Mouse (Mus musculus) kidney, postnatal 4 days (tissue): ENCODE measurements around the gene Dab2ip.

Experiments
- DNase-seq, 2 experiments: peaks; one replicate each; pipeline ENCODE4 v3.0.0; 2021; ENCODE audit warnings: mixed read lengths in 2 of 2

Gene Dab2ip

DNA sequence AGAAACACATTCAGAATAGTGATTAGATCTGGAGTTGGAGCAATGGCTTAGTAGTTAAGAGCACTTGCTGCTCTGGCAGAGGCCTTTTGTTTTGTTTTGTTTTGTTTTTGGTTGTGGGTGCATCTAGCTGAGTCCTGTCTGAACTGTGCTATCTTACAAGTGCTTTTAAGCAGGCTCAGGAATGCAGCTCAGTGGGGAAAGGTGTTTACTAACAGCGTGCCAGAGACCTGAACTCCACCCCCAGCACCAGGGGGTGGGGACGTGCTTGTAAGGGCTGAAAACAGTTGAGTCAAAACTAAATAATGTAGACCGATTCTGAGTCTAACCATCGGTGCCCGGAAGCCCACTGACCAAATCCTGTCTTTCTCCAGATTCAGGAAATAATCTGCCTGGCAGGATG is 37.7 kb downstream of the Dab2ip start:
- DNase-seq = no peak

DNA sequence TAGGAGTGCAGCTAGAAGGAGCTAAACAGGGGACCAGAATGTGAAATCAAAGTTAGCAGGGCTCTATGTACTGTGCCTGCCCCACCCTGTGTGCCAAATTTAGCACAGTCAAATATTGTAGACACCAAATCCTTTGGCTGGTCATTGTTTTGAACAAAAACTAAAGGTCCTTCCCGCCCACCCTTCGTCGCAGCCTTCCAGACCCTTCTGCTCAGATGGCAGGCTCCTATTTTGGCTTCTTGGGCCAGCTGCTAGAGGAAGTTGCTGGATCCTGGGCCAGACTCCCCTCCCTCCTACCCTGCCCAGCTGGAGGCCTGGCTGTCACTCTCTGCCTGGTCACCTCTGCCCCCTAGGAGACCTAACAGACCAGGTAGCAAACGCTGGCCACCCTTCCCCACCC is 38.7 kb downstream of the Dab2ip start:
- no peak for DNase-seq

DNA sequence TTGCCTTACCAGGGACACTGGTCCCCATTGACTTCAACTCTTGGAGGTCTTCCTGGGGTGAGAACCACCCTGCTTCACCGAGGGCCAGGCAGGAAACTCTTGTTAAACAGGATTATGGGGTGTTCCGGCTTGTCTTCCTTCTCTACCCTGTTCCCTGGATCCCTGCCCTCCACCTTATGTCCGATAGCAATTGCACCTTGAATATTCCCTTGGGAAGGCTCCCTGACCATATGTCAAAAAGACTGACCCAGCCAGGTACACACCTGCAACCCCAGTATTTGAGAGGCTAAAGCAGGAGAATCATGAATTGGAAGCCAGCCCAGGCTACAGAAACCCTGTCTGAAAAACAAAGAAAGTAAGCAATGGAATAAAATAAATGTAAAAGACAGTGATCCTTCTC is 40.8 kb downstream of the Dab2ip start:
- no peak for DNase-seq

GRCm38 (mm10) chr2:35601665-35602064 is 43.6 kb downstream of the Dab2ip start:
- no peak for DNase-seq

DNA sequence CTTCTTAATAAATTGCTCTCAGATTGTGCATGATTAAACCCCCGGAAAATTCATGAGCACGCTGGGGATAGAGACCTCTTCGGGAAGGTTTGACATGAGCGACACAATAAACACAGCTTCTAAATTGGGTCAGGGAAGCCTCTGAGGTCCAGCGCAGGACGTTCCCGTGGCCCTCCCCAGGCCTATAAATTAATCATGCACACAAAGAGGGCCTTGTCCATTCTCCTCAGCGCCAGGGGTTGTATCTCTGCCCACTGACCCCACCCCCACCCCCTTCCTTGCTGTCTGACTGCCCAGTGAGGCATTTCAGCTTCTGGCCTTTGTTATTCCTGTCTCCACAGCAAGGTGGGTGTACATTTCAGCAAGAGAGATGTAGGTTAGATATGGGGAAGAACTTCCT is 49.4 kb downstream of the Dab2ip start:
- DNase-seq = no peak

DNA sequence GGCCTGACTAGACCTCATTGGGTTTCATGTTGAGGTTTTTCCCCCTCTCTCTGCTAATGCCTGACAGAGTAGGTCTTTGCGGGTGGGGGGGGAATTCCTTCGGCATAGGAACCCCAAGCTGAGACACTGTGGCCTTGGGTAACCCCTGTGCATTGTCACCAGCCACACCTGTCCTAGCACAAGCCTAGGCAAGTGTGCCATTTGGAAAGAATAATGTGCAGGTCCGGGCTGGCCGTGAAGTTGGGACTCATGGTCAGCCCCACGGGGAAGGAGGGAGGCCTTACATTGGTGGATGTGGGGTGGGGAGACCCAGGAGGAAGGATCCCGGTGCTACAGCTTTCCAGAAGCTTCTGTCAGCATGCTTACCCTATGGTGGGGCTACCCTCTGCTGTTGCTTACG is 50.8 kb downstream of the Dab2ip start:
- no peak for DNase-seq

GRCm38 (mm10) chr2:35609317-35609716 is 51.3 kb downstream of the Dab2ip start:
- peak in 1 of 2 experiments; percentile 55 for DNase-seq

- no peak for DNase-seq
Observed at GRCm38 (mm10) chr2:35610168-35610951, 52.3 kb downstream of the Dab2ip start.

DNA sequence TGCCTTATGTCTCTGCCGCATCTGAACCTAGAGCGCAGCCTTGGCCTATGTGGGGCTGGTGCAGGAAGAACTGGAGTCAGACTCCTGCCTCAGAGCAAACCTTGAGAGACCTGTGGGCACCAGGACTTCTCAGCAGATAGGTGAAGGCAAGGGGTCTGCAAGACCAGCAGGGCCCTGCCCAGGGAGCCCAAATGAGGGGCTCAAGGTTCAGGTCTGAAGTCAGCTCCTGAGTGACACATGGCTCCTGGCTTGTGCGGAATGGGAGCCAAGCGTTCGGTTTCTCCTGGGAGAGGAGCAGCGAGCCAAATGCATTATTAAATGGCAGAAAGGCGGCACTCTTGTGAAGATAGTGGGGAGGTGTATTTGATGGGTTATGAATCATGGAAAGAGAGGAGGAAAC is 52.9 kb downstream of the Dab2ip start:
- no peak for DNase-seq

DNA sequence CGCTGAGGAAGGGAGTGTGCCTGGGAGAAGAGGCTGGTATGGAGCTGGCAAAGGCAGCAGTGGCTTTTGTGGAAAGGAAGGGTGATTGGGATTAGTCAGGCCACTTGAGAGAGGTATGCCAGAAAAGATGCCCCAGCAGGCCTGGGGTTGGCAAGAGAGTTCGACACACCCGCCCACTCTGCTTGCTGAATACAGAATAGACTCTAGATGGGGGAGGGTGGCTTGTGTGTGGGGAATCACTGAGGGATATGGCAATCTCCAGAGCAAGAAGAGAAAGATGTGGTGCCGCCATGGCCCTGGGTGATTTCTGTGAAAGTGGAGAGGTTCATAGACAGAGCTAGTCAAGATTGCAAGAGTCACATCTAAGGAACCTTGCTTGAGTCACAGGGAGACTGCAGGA is 53.6 kb downstream of the Dab2ip start:
- no peak for DNase-seq

- no peak for DNase-seq
Observed at GRCm38 (mm10) chr2:35612297-35612696, 54.2 kb downstream of the Dab2ip start.

DNA sequence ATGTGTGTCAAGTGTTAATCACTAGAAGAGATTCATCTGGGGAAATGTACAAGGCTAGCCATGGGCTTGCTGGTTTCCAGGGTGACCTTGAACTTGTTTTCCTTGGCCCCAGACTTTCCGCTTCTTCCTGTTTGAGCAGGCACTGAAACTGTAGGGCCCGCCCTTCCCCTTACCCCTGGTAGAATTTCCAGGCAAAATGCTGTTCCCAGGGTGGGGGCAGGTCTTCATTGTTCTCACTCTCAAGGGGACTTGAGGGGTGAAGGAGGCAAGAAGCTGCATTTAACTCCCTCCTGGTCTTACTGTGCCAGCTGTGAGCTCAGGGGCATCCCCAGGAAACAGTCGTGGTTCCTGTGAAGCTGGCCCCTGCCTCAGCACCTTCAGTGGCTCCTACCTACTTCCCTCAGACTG is 55.9 kb downstream of the Dab2ip start:
- peak in 1 of 2 experiments; percentile 64 for DNase-seq

DNA sequence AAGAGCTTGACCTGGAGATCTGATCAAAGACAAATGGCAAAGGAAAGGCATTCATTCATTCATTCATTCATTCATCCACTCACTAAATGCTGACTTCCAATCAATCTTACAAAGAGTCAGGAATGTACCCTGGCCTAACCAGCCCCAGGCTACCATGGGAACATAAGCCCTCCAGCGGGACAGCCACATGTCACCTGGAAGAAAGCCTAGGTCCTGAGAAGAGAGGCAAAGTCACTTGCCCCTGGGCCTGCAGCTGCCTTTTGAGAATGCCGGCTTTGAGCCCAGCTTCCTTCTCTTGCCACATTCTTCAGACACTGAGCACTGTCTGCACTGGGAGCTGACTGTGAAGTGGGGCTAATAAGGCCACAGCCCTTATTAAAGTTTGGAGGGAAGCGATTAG is 56.3 kb downstream of the Dab2ip start:
- DNase-seq = no peak

- no peak for DNase-seq
Observed at GRCm38 (mm10) chr2:35615366-35615765, 57.3 kb downstream of the Dab2ip start.

DNA sequence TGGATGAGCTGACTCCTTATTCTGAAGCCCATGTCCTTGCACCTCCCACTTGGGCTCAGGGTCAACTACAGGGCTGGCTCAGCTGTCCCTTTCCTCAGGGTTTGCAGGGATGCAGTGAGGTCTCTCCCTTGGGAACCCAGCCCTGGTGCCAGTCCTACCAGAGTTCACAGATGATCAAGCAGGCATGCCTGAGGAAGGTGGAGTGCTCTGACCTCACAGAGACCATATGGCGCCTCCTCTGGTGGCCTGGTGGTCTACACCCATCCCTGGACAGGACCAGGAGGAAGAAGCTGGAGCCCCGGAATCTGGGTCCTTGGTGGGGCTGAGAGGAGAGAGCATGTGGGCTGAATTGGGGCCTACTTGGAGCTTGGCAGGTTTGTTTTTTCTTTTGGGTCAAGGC is 57.9 kb downstream of the Dab2ip start:
- DNase-seq = no peak

DNA sequence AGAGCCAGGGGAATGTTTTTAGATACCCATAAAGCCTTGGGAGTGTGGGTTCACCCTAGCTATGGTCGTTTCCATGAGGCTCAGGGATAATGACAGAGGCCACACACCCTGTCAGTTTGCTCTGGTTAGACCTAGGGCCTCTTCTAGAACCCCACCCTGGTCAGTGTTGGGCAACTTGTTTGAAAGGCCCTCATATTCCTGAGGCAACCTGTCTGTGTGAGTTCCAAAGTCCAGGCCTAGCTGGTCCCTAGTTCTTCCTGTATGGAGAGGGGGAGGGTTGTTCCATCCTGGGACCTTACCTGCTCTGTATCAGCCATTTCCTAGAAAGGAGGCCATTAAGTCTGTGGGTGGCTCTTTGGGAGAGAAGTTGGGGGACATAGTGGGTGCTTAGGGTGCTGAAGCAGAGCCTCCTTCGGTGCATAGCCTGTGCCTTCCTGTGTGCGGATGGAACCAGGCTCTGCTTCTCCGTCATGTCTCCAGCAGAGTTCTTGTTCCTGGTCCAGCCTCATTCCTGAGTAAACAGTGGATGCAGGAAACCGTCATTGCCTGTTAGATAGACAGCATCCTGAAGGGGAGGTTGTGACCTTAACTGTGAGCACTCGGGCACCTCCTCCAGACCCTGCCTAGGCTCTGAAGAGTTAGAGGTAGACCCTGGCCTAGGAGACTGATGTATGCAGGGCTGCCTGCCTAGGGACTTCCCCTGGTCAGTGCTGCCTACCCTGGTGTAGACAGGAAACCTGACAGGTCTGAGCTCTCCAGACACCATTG is 59.0 kb downstream of the Dab2ip start:
- DNase-seq = no peak

DNA sequence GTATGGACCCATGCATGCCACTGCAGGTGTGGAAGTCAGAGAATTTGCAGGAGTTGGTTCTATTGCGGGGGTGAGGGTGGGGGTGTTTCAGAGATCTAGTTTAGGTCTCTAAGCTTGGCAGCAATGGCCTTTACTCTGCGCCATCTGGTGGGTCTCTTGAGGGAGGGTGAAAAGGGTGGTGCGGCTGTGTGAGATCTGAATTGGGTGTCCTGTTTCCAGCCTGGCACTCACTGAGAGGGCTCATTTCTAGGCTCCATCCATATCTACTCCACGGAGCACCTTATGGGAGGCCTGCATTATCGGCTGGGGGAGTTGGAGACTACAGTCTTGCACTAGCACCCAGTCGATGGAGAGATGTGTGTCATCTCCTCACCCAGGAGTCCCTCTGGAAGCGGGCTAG is 60.9 kb downstream of the Dab2ip start:
- no peak for DNase-seq

- peak; percentile 76 to 82 for DNase-seq
Observed at GRCm38 (mm10) chr2:35619532-35619931, 61.5 kb downstream of the Dab2ip start.

DNA sequence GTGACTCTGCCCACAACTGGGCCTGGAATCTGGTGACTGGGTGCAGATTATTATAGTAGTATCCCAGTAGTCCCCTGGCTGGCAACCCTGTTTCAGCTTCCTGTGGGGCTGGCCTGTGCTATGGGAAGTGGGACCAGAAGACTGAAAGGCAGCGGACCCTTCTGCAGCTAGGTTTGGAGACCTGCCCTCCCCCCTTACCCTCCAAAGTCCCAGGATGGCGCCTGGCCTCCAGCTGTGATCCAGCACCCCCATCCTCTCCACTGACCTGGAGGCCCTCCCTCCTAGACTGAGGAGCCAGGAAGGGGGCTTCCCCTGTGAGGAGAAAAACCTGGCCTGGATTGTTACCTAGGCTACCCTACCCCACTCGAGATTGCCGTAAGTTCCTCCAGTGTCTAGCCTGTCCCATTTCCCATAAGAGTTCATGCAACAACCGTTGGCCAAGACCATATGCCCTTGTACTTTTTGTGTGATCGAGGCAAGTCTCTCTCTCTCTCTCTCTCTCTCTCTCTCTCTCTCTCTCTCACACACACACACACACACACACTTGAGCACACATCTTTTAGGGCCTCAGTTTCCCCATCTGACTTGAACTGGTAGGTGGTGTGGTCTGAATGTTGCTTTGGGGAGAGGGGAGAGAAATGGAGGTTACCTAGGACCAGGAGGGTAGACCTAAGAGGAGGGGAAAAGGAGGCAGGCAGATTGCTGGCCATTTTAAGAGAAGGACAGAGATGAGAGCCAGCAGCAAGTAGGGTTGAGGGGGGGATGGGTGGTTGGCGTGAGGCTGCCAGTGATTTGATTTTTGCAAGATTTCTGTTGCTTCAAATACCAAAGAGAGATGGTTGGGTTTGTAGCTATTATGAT is 62.5 kb downstream of the Dab2ip start:
- DNase-seq = peak; percentile 55 to 64

DNA sequence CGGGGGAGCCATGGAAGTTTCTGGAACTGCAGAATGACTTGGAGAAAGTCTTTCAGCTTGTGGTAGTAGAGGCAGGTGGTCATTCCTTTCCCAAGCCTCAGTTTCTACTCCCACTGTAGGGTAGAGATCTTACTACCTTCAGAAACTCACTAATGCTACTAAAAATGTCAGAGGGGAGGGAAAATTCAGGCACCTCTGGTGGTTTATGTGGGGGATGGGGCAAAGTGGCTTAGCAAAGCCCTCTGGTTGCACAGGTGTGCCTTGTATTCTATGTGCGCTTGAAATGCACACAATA is 63.1 kb downstream of the Dab2ip start:
- DNase-seq = no peak

- peak; percentile 82 to 89 for DNase-seq
Observed at GRCm38 (mm10) chr2:35621796-35622195, 63.7 kb downstream of the Dab2ip start.

DNA sequence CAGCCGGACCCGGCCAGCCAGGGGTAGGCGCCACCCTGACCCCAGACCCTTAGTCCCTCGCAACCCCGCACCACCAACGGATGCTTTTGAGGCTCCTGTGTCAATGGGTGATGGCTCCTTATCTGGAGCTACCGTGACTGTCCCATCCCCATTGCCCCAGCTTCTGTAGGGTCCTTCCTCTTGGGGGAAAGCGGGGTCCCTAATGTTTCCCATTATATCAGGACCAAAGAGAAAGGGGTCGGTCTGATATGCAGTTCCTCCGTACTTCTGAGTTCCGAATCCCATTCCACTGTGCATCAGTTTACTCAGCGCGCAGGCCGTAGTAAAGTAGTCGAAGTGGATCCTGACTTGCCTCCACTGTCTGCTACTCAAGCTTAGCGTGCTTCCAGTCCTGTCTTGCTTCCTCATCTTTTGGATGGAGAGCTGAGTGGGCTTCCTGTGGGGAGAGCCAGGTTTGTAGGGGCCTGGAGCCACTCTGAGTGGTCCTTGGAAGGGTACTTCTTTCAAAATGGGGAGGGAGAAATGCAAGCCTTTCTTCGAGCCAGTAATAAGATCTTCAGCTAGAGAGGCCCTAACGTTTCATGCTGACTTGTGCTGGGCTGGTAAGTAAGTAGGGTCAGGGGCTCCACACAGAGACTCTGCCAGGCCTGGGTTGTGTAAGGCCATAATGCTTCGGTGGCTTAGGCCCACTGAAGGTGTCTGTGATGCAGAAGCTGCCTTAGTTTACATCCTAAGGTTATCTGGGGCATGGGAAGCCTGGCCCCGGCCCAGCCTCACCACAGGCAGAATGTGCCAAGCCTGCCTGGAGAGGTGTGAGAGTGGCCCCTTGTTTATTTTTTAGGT is 64.4 kb downstream of the Dab2ip start:
- DNase-seq = peak in 1 of 2 experiments; percentile 50

DNA sequence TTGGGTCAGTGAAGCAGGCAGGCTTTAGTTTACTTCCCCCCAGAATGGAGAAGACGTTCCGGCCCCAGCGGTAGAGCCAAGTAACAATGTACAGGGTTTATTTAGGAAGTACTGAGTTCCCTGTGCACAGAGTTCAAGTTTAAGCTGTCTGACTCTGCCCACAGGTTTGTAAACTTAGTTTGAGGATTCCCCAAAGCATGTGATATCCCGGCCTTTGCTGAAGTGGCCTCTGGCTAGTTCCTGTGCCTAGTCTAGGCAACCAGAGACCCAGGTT is 65.0 kb downstream of the Dab2ip start:
- DNase-seq = no peak
